Mouse (Mus musculus) adrenal gland, adult 8-10 months (tissue): ENCODE measurements around the gene Mrrf. TPM values are rescaled to one million over a fixed set of nuclear protein-coding genes. Genes with fewer than 3 reads are reported as not detected.

Experiments used
- DNase-seq: peaks from one replicate; pipeline ENCODE4 v3.0.0; 2022
- total RNA-seq, 4 experiments: library from RNA; stranded (reverse); gene quantifications; 2 replicates each; pipeline ENCODE4 v1.2.4; 2022

Mrrf gene
- total RNA-seq, 4 experiments from 2014 or later: 22.1 to 29.7 (median 26.0) TPM

DNA sequence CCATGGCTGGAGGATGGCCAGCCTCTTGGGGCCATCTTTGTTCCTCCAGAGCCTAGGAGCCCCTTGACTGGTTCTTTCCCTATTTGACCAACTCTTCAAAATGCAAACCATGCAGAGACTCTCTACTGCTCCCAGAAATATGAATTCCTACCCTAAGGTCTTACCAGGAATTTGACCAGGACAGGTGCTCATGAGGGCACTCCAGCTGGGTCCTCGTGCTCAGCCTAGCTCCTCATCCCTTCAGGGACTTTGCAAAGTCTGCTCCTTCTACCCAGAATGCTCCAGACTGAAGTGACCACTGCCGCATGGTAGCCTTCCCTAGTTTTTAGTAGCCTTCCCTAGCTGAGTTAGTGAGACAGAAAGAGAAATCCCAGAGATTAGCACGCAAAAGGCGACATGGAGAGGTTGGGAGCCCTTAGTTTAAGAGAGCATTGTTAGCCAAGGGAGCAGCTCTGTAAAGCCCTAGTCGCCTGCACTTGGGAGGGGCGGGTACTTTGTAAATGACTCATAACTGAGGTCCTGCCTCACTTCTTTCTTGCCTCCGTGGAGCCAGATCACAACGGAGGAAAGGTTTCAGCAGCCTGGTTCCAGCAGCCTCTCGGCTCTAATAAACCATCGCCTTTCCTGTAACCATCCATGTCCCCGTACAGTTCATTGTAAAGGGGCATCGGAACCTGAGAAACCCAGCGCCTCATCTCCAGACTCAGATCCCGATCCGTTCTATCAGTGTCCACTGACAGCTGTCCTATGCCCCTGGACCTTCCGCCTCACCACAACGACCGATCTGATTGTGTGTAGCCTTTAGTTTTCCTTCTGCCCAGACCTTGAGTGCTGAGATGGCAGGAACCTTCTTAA, 65.8 kb downstream of the Mrrf start:
- DNase-seq: no peak

DNA sequence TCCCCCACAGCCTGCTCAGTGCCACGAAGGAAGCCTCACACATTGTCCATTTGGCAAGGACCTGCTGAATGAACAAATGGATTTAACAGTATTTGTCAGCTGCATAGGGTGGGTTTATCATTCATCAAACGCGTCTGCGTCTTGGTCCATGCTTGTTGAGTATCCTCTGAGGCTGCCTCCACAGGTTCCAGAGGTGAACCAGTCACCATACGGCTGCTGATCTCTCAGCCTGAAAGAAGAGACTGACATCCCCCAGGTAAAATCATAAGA, 66.4 kb downstream of the Mrrf start:
- no peak for DNase-seq

- DNase-seq: no peak
Measured at GRCm38 (mm10) chr2:36203011-36203825, 67.0 kb downstream of the Mrrf start.

GRCm38 (mm10) chr2:36204595-36204994, 68.4 kb downstream of the Mrrf start:
- DNase-seq: no peak

DNA sequence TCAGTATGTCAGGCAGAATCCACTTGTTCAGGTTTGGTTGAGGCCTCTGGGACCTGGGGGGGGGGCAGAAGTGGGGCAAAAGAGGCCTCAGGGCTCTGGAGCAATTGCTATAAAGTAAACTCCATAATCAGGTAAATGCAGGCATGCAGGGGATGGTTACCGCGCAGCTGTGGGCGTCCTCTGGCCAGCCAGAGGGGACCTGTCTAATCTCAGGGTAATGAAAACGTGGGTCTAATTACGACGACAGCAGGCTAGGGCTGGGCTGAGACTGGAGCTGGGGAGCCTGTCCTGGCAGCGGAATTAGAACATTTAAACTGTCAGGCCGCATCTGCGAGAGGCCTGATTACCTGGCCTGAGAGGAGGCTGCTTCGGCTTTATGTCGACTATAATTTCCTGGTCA, 70.9 kb downstream of the Mrrf start:
- no peak for DNase-seq

DNA sequence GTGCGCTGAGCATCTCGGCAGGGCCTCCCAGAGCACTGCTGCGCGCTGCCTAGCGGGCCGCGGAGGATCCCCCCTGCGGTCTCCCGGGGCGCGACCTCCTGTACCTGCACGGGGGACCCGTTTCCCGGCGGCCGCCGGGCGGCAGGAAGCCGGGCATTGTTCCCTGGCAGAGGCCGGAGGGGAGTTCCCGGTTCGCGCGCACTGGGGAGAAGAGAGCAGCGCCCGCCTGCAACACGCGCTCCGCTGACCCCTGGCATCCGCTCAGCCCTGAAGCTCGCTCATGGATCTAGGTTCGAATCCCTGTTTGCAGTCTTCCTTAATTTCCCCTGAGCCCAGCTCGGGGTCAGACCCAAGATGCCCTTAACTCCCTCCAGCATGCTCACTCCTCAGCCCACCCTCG, 74.6 kb downstream of the Mrrf start:
- no peak for DNase-seq

DNA sequence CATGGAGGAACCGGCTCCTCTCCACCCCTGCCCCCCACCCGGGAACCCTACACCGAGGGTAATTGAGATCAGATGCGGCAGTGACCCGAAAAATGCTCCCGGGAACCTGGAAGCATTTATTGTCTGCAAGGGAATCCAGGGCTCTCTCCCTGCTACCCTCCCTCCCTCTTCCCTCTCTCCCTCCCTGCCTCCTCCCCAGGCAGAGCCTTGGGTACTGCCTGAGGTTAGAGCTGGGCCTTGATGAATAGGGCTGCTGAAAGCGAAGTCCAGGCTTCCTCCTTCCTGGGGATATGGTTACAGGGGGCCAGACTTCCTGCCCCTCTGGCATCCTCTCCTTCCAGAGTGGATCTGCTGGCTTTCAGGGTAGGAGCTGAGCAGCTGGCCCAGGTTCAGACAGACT, 75.6 kb downstream of the Mrrf start:
- no peak for DNase-seq

GRCm38 (mm10) chr2:36213108-36213507, 76.9 kb downstream of the Mrrf start:
- no peak for DNase-seq

- peak; percentile 70 for DNase-seq
Measured at GRCm38 (mm10) chr2:36214023-36214422, 77.8 kb downstream of the Mrrf start.

DNA sequence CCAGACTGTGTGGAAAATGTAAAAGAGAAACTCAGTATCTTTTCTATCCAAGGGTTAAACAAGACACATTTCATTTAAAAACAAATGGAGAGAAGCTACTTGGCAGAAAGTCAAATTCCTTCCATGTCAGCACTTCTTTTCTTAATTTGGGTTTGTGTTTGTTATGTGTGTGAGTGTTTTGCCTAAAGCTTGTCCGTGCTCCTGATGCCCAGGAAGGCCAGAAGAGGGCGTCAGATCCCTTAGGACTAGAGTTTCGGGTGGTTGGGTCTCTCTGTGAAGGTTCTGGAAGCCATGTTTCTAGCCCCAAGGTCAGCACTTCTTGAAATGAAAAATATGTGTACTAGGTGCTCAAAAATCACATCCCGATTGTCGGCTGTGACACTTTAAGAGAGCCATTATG, 78.2 kb downstream of the Mrrf start:
- DNase-seq: no peak

DNA sequence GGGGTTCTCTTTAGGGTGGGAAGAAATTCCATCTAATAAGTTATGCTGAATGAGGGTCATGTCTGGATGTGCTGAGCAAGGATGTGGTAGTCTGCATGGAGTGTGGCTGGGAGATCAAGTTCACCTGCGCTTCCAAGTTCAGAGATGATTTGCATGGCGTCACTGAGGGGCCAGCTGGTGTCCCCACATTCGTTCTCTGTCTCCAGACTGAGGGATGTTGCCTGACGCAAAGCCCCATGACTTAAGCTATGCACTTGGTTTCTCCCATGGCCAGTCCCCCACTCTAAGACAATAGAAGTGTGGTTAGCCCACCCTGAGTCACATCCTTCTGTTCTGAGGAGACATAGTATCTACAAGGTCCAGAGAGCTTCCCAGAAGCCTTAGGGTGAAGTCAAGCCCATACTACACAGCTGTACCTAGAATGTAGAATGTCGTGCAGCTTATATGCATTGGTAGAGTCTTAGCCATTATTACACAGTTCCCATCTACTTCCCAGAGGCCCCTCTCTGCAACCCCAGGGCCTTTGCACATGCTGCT, 79.1 kb downstream of the Mrrf start:
- no peak for DNase-seq

DNA sequence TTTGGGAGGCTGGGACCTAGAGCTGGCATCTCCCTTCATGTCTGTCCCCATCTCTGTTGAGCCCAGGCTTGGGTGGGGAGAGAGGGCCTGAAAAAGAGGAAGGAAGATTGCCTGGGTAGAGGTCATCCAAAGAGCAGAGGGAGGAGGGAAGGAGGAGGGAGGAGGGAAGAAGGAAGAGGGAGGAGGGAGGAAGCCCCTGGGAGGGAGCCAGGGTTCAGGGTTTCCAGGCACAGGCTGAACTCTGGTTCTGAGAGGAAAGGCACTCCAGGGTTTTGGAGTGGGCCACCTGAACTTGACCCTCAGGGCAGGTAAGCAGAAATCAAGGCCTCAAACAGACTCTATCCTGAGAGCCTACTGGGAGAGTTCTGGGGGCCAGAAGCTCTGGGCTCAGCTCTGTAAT, 80.4 kb downstream of the Mrrf start:
- no peak for DNase-seq

GRCm38 (mm10) chr2:36216953-36217573, 80.9 kb downstream of the Mrrf start:
- no peak for DNase-seq

GRCm38 (mm10) chr2:36217692-36218233, 81.6 kb downstream of the Mrrf start:
- no peak for DNase-seq

DNA sequence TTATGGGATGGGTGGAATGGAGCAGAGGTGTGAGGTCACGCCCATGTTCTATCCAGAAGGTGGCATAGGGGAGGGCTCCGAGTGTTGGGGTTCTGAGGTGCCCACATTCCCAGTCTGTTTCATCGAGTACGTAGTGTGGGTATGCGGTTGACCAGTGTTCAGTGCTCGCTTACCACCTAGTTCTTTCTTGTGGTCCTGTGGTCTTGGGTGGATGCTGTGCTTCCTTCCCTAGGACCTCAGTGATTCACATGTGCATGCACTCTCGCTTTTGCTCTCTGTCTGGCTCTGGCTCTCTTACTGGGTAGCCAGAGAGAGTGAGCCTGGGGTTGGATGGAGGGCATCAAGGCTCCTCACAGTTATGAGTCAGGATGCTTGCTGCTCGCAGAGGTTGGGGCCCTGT, 83.9 kb downstream of the Mrrf start:
- DNase-seq: no peak

- no peak for DNase-seq
Measured at GRCm38 (mm10) chr2:36220891-36221290, 84.7 kb downstream of the Mrrf start.

- no peak for DNase-seq
Measured at GRCm38 (mm10) chr2:36222168-36222848, 86.1 kb downstream of the Mrrf start.

DNA sequence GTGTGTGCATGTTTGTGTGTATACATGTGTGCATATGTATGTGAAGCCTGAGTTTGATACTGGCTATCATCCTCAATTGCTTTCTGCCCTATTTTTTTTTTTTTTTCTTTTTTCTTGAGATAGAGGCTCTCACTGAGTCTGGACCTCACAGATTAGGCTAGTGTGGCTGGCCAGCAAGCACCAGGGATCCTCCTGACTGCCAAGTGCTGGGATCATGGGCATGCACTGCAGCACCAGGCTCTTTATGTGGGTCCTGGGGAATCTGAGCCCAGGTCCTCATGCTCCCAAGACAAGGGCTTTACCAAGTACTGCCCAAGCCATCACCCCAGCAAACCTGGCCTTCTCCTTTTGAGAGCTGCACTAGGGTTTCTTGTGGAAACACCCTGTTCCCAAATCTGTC, 87.2 kb downstream of the Mrrf start:
- DNase-seq: no peak

DNA sequence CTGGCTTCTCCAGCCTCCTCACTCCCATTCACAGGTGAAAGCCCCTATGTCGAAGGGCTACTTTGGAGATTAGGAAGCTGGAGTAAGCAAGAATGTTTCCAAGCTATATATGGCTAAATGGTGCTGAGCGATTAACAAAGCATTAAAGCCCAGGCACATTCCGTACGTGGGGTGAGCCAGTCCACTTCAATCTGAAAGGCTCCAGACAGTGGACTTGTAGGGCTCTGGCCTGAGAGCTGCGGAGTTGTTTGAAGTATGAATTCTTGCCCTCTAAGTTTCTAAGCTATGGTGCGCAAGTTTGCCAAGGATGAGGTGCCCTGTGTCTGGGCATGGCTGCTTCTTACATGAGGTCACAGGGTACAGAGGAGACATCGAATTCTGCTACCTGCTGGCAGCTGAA, 88.0 kb downstream of the Mrrf start:
- DNase-seq: no peak

- DNase-seq: no peak
Measured at GRCm38 (mm10) chr2:36224599-36224998, 88.4 kb downstream of the Mrrf start.

DNA sequence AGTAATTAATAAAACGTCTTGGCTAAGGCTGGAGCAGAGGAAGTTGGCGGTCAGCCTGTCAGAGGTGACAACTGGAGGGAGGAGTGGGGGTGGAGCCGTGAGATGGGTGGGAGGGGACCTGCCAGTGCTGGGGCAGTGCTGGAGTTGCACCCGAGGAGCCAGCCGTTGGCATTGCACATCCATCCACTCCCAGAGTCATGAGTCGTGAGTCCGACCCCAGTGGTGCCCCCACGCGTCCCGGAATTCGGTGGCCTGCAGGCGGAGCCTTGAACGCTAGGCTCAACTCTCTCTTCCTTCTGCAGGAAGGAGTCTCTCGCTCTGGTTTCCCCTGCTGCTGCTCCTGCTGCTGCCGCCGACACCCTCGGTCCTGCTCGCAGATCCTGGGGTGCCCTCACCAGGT, 94.2 kb downstream of the Mrrf start, which contains the start of gene Ptgs1:
Ptgs1 (plus strand) TSS at position 61 of the 400 bp plus-strand sequence.
- no peak for DNase-seq

DNA sequence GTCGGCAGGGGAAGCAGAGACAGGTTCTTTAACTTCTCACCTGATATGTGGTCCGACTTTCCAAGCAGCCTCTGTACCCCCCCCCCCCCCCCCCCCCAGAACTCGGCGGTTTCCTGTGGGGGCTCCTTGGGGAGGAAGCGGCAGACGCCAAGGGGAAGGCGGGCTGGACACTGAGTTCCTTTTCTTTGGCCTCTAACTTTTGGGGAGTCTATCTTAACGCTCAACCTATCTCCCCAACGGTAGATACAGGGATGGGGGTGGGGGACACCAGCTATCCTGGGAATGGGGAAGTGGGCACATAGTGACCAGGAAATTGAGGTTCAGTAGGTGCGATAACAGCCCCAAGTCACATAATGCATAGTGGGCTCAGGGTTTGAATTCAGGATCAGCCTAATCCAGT, 94.8 kb downstream of the Mrrf start:
- no peak for DNase-seq
